Mouse (Mus musculus): ENCODE data around the gene Slc25a10.

DNA sequence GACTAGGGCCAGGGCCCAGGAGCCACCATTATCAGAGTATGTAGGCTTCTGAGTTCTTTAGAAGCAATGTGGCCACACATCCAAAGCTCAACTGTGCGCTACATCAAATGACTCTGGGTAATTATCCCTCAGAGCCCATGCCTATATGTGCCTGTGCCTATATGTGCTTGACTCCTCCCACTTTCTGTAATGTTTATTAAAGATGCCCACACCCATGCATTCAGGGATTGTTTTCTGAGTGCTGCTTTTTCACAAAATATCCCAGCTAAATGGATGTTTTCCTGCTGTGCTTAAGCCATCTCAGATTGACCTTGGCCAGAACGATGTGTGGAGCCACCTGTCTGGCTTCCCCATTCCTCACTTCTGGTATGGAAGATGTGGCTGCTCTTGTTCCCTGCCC lies 28.1 kb upstream of the Slc25a10 start:
- no peak for TF ChIP-seq POLR2A (IDR thresholded peaks at IDR 0.05; ENCODE audit: extremely low read depth, insufficient read depth, low read length)
- no peak for TF ChIP-seq CTCF (IDR thresholded peaks at IDR 0.05; ENCODE audit: low read depth, low read length)

Measured in liver, adult 2 months (tissue).